Mouse (Mus musculus): ENCODE measurements around the gene Mobp.

DNA sequence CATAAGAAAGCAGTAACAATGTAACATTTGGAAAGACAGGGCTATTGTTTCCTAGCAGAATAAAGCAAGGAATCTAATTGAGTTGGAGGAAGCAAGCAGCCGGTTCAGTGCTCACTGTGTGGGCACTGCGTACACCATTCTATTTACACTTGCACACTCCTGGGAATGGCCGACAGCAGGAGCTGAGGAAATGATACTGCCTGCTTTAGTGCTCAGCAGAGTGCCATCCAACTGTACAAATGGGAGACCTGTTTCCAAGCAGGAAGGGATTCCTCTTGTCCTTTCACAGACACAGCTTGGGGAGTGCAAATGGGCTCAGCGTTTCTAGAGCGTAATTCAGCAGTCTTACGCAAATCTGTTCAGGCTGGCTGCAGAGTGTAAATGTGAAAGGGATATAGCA is 63.4 kb downstream of the Mobp start:
- TF ChIP-seq CTCF (IDR thresholded peaks at IDR 0.05; ENCODE audit: insufficient read depth, low read depth, low read length) (no peak), POLR2A (IDR thresholded peaks at IDR 0.05; ENCODE audit: insufficient read depth, low read depth, low read length) (no peak)
